Mouse (Mus musculus) kidney, postnatal 4 days (tissue): ENCODE measurements around the gene Gm17509.
A peak's percentile ranks its signal among the peaks of the same experiment; 100 is the strongest.
"Not testable (repeated sequence)": the region's sequence is repeated elsewhere in the genome, so short reads cannot be mapped to it uniquely, and the experiment has no call there.

ENCODE experiments used
- DNase-seq, 2 experiments: peaks; one replicate each; pipeline ENCODE4 v3.0.0; 2021; ENCODE audit warnings: mixed read lengths in 2 of 2

The Gm17509 gene

DNA sequence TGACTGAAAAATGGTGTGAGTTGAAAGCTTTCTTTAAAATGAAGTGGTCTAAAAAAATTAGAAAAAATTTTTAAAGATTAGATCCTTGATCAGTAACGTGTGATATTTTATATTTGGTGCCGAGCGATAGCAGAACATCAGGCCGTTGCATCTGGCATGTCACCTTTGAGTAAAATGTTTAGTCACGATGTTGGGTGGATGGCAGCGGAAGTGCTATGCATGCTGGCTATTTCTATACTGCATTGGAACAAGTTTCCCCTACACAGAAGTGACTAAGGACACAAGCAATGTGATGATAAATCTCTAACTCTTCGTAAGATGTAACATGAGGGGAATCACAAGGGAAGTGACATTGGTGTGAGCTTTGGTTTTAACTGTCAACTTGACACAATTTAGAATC lies 16.2 kb downstream of the Gm17509 start:
- no peak for DNase-seq

DNA sequence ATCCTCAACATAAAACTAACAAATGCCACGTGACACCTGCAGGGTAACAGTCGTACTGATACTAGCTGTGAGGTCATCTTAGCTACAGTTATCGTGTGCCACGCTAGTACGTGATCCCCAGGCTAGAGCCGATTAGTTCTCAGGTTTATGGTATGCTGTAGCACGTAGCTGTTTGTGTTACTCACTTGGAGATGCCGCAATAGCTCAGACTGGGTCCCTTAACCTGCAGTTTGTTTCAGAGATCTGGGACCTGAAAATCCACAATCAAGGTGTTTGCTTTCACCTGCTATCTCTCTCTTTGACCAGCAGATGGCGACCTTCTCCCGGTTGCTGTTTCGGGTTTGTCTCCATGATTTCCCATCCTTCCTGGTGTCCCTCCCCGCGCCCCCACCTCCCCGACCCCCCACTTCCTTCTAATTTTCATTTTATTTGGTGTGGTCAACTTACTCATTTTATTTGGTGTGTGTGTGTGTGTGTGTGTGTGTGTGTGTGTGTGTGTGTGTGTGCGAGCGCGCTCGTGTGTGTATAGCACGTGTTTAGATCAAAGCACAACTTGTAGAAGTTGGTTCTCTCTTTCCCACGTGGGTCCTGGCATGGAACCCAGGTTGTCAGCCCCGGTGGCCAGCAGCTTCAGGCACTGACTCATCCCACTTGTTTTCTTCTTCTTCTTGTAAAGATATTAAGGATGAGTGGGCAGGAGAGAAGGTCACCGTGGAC lies 18.0 kb downstream of the Gm17509 start:
- DNase-seq = peak; percentile 29 to 39

DNA sequence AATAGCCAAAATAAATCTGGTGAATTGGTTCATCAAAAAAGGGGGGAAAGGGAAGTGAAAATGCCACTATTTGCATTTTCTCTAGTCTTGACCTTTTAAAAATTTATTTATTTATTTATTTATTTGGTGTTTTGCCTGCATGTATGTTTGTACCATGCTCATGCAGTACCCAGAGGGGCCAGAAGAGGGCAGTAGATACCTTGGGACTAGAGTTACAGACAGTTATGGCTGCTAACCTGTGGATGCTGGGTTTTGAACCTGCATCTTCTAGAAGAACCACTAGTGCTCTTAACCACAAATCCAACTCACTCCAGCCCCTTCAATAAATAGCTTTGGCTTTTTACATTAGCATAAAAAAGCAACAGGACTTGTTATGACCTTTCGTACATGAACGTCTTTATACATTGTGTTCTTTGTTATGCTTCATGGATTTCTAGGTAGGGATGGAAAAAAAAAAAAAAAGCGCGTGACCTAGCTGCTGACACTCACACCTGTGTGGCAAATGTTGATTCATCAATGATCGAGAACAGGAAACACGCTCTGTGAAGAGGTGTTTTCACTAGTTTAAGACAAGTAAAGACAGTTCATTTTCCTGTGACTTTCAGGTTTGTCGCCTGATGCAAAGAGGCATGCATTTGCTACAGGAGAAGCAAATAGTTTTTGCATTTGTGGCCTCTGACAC lies 22.3 kb downstream of the Gm17509 start:
- peak; percentile 87 for DNase-seq

DNA sequence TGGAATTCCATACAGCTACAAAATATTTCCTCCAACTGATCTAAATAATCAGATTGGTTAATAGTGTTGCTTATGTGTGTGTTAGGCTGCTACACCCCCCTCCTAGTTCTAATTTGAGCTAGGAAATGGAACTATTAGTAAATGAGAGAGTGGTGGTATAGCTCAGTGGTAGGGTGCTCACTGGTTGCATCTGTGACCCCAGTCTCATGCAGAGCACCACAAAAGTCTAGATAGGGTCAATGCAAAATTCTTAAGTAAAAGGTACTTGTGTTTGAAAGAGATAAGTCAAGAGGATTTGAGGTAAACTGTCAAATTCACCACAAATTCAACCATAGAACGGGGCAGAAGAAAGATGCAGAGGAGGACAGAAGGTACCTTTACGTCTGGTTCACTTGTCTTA lies 23.2 kb downstream of the Gm17509 start:
- no peak for DNase-seq

DNA sequence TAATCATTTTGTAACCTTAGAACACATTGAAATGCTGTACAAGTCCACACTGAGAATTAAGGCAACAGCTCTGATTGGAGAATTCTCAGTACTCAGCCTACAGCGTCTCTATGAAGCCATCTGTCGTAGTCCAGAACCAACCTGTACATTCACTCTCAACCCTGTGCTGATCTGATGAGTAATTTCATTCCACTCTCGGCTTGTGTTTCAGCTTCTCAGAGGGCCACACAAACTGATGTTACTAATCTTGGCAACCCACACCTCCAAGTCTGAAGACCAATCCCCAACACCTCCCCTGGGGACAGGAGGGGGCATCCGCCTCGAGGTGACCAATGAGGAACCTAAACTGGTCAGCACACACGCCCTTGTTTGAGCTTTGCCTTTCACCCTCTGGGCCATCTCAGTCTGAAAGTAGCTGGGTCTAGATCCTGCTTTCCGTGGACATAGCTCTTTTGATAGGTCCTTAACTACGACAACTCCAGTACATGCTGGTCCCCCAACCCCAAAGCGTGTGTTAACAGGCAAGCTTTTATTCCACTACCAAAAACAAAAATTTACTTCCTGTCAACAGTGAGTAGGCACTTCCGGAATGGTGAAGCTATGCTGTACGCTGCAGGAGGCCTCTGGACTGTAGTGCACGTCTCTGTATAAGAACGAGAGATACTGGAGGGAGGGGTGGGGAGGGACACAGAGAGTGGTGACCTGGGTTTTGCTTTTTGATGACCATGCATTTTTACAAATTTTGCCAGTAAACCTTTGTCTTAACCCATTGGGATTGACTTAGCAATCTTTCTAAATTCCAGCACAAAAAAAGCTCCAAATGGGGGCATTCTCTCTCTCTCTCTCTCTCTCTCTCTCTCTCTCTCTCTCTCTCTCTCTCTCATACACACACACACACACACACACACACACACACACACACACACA lies 25.0 kb downstream of the Gm17509 start:
- DNase-seq = no peak

DNA sequence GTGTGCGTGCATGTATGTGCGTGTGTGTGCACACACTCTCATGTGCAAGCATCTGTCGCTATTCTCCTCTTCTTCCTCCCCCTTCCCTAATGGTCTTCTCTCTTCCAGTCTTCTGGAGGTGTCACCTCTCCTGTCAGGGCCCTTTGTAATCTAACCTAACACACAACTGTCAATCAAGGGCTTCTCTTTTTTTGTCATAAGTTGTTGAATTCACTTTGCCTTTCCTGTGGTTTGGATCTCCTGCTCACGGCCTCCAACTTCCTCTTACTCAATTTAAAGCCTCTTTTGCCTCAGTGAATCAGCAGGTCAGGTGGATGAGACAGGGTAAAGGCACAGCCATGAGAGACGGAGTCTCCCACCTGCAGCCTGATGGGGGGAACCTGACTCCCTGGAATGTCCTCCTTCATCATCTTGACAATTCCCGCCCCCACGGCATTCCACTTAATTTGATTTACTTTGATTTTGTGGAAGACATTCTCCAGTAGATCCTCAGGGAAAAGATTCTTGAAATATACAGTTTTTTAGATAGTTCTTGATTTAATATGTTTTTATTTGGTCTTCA lies 27.4 kb downstream of the Gm17509 start:
- DNase-seq = no peak

DNA sequence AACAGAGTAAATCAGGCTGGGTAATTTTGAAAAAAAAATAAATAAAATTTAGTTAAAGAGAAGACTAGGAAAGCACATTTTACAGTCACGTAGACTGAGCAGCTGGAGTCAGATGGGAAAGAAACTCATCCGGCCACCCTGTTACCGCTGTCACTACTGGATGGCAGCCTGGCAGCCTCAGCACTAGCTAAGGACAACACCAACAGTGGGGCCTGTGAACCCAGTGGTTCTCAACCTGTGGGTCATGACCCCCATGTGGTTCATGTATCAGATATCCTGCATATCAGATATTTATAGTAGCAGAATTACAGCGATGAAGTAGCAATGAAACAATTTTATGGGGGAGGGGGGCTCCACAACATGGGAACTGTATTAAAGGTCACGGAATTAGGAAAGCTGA lies 28.7 kb downstream of the Gm17509 start:
- DNase-seq = peak; percentile 8 to 13

DNA sequence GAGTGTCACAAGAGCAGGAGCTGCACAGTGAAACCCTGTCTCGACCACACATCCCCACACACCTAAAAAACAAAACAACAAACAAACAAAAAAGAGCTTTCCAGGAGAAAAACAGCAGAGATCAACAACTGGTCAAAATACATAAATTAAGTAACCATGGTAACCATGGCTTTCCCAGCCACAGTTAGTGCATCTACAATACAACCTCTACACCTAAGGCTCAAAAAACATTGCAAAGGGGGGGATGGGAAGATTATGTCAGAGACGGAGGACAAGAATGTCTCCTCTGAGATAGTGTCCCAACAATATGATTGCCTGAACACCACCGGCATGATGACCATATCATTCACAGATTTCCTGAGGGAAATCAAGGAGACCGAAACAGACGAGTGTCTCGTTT lies 35.5 kb downstream of the Gm17509 start:
- DNase-seq = no peak

DNA sequence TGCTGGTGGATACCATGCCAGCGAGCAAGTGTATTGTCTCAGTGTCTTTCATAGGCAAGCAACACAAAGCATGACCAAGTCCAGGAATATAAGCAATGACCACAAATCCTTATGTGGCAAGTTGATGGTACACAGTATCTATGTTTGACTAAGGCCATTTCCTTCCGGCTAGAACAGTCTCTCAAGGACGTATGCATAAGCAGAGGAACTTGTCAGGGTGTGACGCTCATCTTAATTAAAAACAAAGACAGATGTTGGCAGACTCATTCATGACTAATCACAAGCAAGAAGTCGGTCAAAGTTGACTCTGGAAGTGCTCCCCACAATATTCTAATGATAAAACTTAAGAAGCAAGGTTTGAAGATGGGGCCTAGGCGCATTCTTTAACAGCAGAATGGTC lies 37.6 kb downstream of the Gm17509 start:
- no peak for DNase-seq

DNA sequence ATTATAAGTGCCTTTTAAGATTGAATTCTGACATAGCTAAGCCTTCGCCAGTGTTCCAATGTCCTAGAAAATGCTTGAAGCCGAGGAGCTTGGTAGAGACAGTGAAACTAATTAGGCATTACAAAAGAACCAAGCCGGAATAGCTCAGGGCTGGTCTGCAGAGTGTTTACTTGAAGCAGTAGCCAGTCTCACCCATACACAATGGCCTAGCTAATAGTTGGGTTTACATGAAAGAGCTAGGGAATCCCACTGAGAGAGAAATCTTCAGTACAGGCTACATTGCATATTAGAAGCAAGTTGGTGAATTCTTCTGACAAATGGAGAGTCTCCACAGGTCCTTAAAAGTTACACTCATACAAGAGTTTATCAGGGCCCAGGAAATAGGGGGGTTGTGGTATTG lies 40.0 kb downstream of the Gm17509 start:
- not testable (repeated sequence) for DNase-seq
